Comparison of ENCODE assay signal across 18 mouse cellular contexts in the genomic region with DNA sequence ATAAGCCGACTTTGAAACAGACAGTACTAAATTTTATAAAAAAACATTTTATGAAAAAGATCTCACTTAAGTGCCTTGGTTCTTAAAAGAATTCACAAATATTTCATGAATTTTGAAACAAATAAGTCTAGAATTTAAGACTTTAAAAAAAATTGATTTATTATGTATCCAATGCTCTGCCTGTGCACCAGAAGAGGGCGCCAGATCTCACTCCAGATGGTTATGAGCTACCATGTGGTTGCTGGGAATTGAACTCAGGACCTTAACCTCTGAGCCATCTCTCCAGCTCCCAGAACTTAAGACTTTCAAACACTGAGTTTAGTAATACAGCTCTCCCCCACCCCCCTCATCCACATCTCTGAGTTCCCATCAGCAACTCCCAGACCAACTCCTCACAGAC. TPM values are rescaled to one million over a fixed set of nuclear protein-coding genes. Genes with fewer than 3 reads are reported as not detected.
DNase-seq lines count a peak whose midpoint lies in the region; ATAC-seq and TF ChIP-seq lines count a peak whose summit lies in the region.
"Had no signal": no experiment of that assay in that cellular context is flagged by ENCODE, and none has a peak within 500 bp of the region (broad histone marks: within the 10 kb centered on the region; RNA-seq: fewer than 3 reads in every experiment).

No protein-coding gene starts in this region.

- TF ChIP-seq EP300 in heart, adult 2 months (IDR thresholded peaks at IDR 0.05; ENCODE audit: insufficient read depth, low read depth, low read length), result no peak

- TF ChIP-seq POLR2A in heart, adult 2 months (IDR thresholded peaks at IDR 0.05; ENCODE audit: insufficient read depth, low read depth, low read length), result no peak

- intact Hi-C loops in heart, adult 2 months (cut with DNase I), result loop anchor here (10.0 kb wide), 1 partner anchor 392 kb away; no protein-coding TSS in a partner anchor

- H3K27ac ChIP-seq in heart, adult 2 months, result no peak overlapping the region
- H3K27ac ChIP-seq in heart, embryonic 12.5 days (ENCODE audit: poor library complexity, severe bottlenecking), result no peak overlapping the region
- no peak overlapping the region for H3K27ac ChIP-seq in lung, embryonic 14.5 days (ENCODE audit: low read depth)
- H3K27ac ChIP-seq in neural tube, embryonic 15.5 days (replicated peaks), result no peak overlapping the region
- H3K27ac ChIP-seq: heart, embryonic 10.5 days; macrophage; neural tube, embryonic 12.5 days had no signal

- H3K36me3 ChIP-seq in heart, adult 2 months (ENCODE audit: control insufficient read depth, insufficient read depth, low read length), result no peaks in the 10 kb centered on the region
- no peaks in the 10 kb centered on the region for H3K36me3 ChIP-seq in heart, embryonic 12.5 days
- no peaks in the 10 kb centered on the region for H3K36me3 ChIP-seq in lung, embryonic 14.5 days (ENCODE audit: insufficient read depth)
- H3K36me3 ChIP-seq in splenic B cell, adult 2 months (ENCODE audit: control insufficient read depth, insufficient read depth, low read length, poor library complexity, severe bottlenecking), result no peaks in the 10 kb centered on the region
- H3K36me3 ChIP-seq in neural tube, embryonic 15.5 days, result no peaks in the 10 kb centered on the region
- H3K36me3 ChIP-seq: heart, embryonic 10.5 days; neural tube, embryonic 12.5 days had no signal

- ATAC-seq in heart, embryonic 12.5 days (ENCODE audit: insufficient number of reproducible peaks, low FRiP score), result no peak
- ATAC-seq in lung, embryonic 14.5 days (ENCODE audit: insufficient read depth), result no peak
- ATAC-seq in neural tube, embryonic 15.5 days (ENCODE audit: low FRiP score), result no peak
- ATAC-seq: forebrain, embryonic 14.5 days; intestine, embryonic 16.5 days had no signal

- no peak overlapping the region for H3K4me2 ChIP-seq in heart, embryonic 12.5 days
- H3K4me2 ChIP-seq in lung, embryonic 14.5 days, result no peak overlapping the region
- H3K4me2 ChIP-seq in neural tube, embryonic 15.5 days, result no peak overlapping the region
- H3K4me2 ChIP-seq: neural tube, embryonic 12.5 days had no signal

- peak; percentile 45 for TF ChIP-seq CTCF in heart, adult 2 months (IDR thresholded peaks at IDR 0.05)
- peak; percentile 39; the same call in 1 of the 2 replicates for TF ChIP-seq CTCF in lung, embryonic 14.5 days (IDR thresholded peaks at IDR 0.05; ENCODE audit: low read depth)

- DNase-seq in heart, adult 2 months, result no peak
- DNase-seq in lung, embryonic 14.5 days, result no peak
- DNase-seq in lung, postnatal 36 days, result no peak
- DNase-seq in MEL-GATA-1-ER (ENCODE audit: extremely low read depth, low read depth), result peak; percentile 11
- peak; percentile 51 for DNase-seq in splenic B cell, adult 2 months (ENCODE audit: low read depth, low spot score)
- DNase-seq in cerebellum, postnatal 25 days, result no peak
- DNase-seq: cerebellum, adult 18-20 months; gastrocnemius, postnatal 10 days; heart, postnatal 36 days; liver; midbrain, embryonic 14.5 days had no signal

- H3K9me3 ChIP-seq in heart, embryonic 12.5 days (replicated peaks), result no peaks in the 10 kb centered on the region
- no peaks in the 10 kb centered on the region for H3K9me3 ChIP-seq in lung, embryonic 14.5 days (ENCODE audit: low read depth, low read length)
- H3K9me3 ChIP-seq in neural tube, embryonic 15.5 days (replicated peaks), result no peaks in the 10 kb centered on the region
- H3K9me3 ChIP-seq: heart, embryonic 10.5 days; neural tube, embryonic 12.5 days had no signal

- H3K79me2 ChIP-seq in heart, adult 2 months (replicated peaks; ENCODE audit: control insufficient read depth, insufficient read depth, low read length), result no peaks in the 10 kb centered on the region

- no peaks in the 10 kb centered on the region for H3K27me3 ChIP-seq in heart, adult 2 months (ENCODE audit: control insufficient read depth, insufficient read depth, low read length)
- H3K27me3 ChIP-seq in heart, embryonic 12.5 days (replicated peaks), result no peaks in the 10 kb centered on the region
- no peaks in the 10 kb centered on the region for H3K27me3 ChIP-seq in lung, embryonic 14.5 days (ENCODE audit: insufficient read depth, low read length)
- H3K27me3 ChIP-seq in splenic B cell, adult 2 months (ENCODE audit: control insufficient read depth, insufficient read depth, low read length, poor library complexity, severe bottlenecking), result no peaks in the 10 kb centered on the region
- H3K27me3 ChIP-seq in neural tube, embryonic 15.5 days (replicated peaks), result no peaks in the 10 kb centered on the region
- H3K27me3 ChIP-seq: neural tube, embryonic 12.5 days had no signal

- H3K4me1 ChIP-seq in heart, adult 2 months (ENCODE audit: control insufficient read depth, insufficient read depth, low read length), result no peaks in the 10 kb centered on the region; the same call in 1 of the 2 replicates
- 0 out of 2 replicates have a peak, but pooled peaks cover 3% of the 10 kb centered on the region for H3K4me1 ChIP-seq in heart, embryonic 12.5 days (replicated peaks)
- peaks cover 8% of the 10 kb centered on the region; the same call in 1 of the 2 replicates for H3K4me1 ChIP-seq in lung, embryonic 14.5 days (ENCODE audit: insufficient read depth)
- peaks cover 11% of the 10 kb centered on the region for H3K4me1 ChIP-seq in neural tube, embryonic 15.5 days

- H3K9ac ChIP-seq in heart, adult 2 months (ENCODE audit: low read depth, low read length), result no peak overlapping the region
- H3K9ac ChIP-seq in heart, embryonic 12.5 days, result no peak overlapping the region
- no peak overlapping the region for H3K9ac ChIP-seq in lung, embryonic 14.5 days
- H3K9ac ChIP-seq in neural tube, embryonic 15.5 days (replicated peaks), result no peak overlapping the region
- H3K9ac ChIP-seq: neural tube, embryonic 12.5 days had no signal

- H3K4me3 ChIP-seq in heart, adult 2 months, result no peak overlapping the region
- no peak overlapping the region for H3K4me3 ChIP-seq in heart, embryonic 12.5 days
- no peak overlapping the region for H3K4me3 ChIP-seq in lung, embryonic 14.5 days (ENCODE audit: low read depth, low read length)
- H3K4me3 ChIP-seq in neural tube, embryonic 15.5 days (replicated peaks), result no peak overlapping the region
- H3K4me3 ChIP-seq: heart, embryonic 10.5 days; neural tube, embryonic 12.5 days had no signal

- 93% methylated on average over 2 of the region's 2 CpGs for WGBS in heart, adult 2 months
- WGBS in heart, embryonic 12.5 days, result 79% methylated on average over 2 of the region's 2 CpGs
- 81% methylated on average over 2 of the region's 2 CpGs for WGBS in lung, embryonic 14.5 days
- 93% methylated on average over 2 of the region's 2 CpGs for WGBS in neural tube, embryonic 15.5 days

RNA-seq across cellular contexts. Expression of a gene that starts 16.6 kb away (rescaled TPM):
- total RNA-seq in heart, adult 2 months (2021), result 100 to 1,000 TPM; 224 to 240 TPM
- 99.2 and 105 TPM in 2 replicates for polyA plus RNA-seq in heart, adult 2 months (2012; rRNA removed)
- 849 and 887 TPM in 2 replicates for polyA plus RNA-seq in heart, embryonic 12.5 days (2016; fragmentation: Nextera tagmentation; extraction: Ambion mirVana)
- polyA plus RNA-seq in lung, embryonic 14.5 days (2014; fragmentation: Nextera tagmentation; extraction: Ambion mirVana), result 1,610 and 1,758 TPM in 2 replicates
- polyA plus RNA-seq in neural tube, embryonic 15.5 days (2015; fragmentation: Nextera tagmentation; extraction: Ambion mirVana), result 2,749 and 3,020 TPM in 2 replicates

RNA-seq across cellular contexts. Expression of a gene that starts 23.2 kb away (rescaled TPM):
- 10 to 100 TPM in 1 of 2 experiments, 1 to 10 TPM in 1; 7.9 to 11.0 TPM for total RNA-seq in heart, adult 2 months (2021)
- 5.1 and 6.9 TPM in 2 replicates for polyA plus RNA-seq in heart, adult 2 months (2012; rRNA removed)
- polyA plus RNA-seq in heart, embryonic 12.5 days (2016; fragmentation: Nextera tagmentation; extraction: Ambion mirVana), result 9.5 and 10.8 TPM in 2 replicates
- polyA plus RNA-seq in lung, embryonic 14.5 days (2014; fragmentation: Nextera tagmentation; extraction: Ambion mirVana), result 14.5 and 16.7 TPM in 2 replicates
- polyA plus RNA-seq in neural tube, embryonic 15.5 days (2015; fragmentation: Nextera tagmentation; extraction: Ambion mirVana), result 10.4 and 11.8 TPM in 2 replicates

Comparison
In these comparisons a context has a peak if more than half of its experiments do, and no peak if none do; other contexts are left out.
1. DNase-seq: peak in MEL-GATA-1-ER (single experiment) and splenic B cell, adult 2 months (single experiment); none in heart, adult 2 months (0 of 2), lung, embryonic 14.5 days (single experiment), lung, postnatal 36 days (single experiment) and cerebellum, postnatal 25 days (0 of 2).